Mouse (Mus musculus) forebrain, embryonic 14.5 days (tissue): ENCODE data around the gene Siae. TPM values are rescaled to one million over a fixed set of nuclear protein-coding genes. Genes with fewer than 3 reads are reported as not detected.

Source experiments
- ATAC-seq: fragments of 200-750 bp; cut with Nextera tagmentation; 2 replicates; pipeline ENCODE4 v1.8.0; 2017; ENCODE audit warnings: mild to moderate bottlenecking, moderate library complexity
- DNase-seq: peaks from one replicate; pipeline ENCODE4 v3.0.0-alpha.2; 2015; ENCODE audit warnings: low spot score
- H3K27ac ChIP-seq: fragments of 300-500 bp; sonication (generic); 2 replicates; pipeline ENCODE4 v1.5.1; 2014; ENCODE audit warnings: low read depth, mild to moderate bottlenecking, control low read depth, low read length, moderate library complexity
- H3K27me3 ChIP-seq: fragments of 300-500 bp; sonication (generic); replicated peaks from 2 replicates; pipeline ENCODE4 v1.6.1; 2014; ENCODE audit warnings: low read length, control low read depth, mixed read lengths; ENCODE audit not compliant: control insufficient read depth, insufficient read depth
- H3K36me3 ChIP-seq: fragments of 300-500 bp; sonication (generic); 2 replicates; pipeline ENCODE4 v1.6.1; 2014; ENCODE audit warnings: low read length, control low read depth; ENCODE audit not compliant: control insufficient read depth, insufficient read depth
- H3K4me1 ChIP-seq: fragments of 300-500 bp; sonication (generic); 2 replicates; pipeline ENCODE4 v1.6.1; 2014; ENCODE audit warnings: antibody characterized with exemption, low read length, control low read depth; ENCODE audit not compliant: control insufficient read depth, insufficient read depth
- H3K4me2 ChIP-seq: fragments of 300-500 bp; sonication (generic); 2 replicates; pipeline ENCODE4 v1.6.1; 2014; ENCODE audit warnings: mild to moderate bottlenecking, control low read depth, low read length
- H3K4me3 ChIP-seq: fragments of 300-500 bp; sonication (generic); 2 replicates; pipeline ENCODE4 v1.5.1; 2014; ENCODE audit warnings: low read depth, low read length, control low read depth
- H3K9ac ChIP-seq: fragments of 300-500 bp; sonication (generic); 2 replicates; pipeline ENCODE4 v1.6.1; 2014; ENCODE audit warnings: mild to moderate bottlenecking, low read length, control low read depth, moderate library complexity
- H3K9me3 ChIP-seq: fragments of 300-500 bp; sonication (generic); replicated peaks from 2 replicates; pipeline ENCODE4 v1.6.1; 2016; ENCODE audit warnings: low read length, control low read depth, mixed read lengths; ENCODE audit not compliant: control insufficient read depth
- WGBS: fragments of 180-500 bp; shearing (Covaris S2); extraction: QIAGEN DNeasy Blood & Tissue Kit; methylation state at CpG from one replicate; pipeline ENCODE4 v1.1.7; 2014; 5-methylcytosine and 5-hydroxymethylcytosine counted together
- polyA plus RNA-seq: library from polyadenylated mRNA; unstranded; fragments of >200 nt; fragmentation: Nextera tagmentation; extraction: Ambion mirVana; gene quantifications from 2 replicates; pipeline ENCODE4 v1.2.1, GENCODE M21; 2014

Gene Siae
- polyA plus RNA-seq, 1 experiment from 2014 or later: 8.5 TPM

DNA sequence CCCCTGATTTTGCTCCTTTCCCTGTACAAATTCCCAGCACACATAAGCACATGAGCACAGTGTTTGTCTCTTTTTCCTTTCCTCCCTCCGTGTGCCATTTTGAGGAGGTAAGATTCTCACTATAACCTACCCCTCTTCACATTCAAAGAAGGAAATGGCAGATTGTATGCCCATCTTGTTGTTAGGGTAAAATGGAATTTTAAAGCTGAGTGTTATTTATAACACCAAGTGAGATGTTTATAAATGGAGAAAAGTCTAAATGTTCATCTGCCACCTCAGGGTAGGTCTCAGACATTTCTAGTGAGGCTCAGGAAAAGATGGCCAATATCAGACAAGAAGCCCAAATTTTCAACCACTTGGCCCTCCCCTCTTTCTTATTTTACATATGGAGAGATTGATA lies 69.0 kb downstream of the Siae start:
- peak overlapping the region; percentile 89; the same call in 1 of the 2 replicates for H3K27ac ChIP-seq
- no peaks in the 10 kb centered on the region for H3K9me3 ChIP-seq
- ATAC-seq: no peak
- 75% methylated on average over 1 of the region's 1 CpGs for WGBS
- peaks cover 20% of the 10 kb centered on the region for H3K4me1 ChIP-seq
- no peak for DNase-seq
- no peaks in the 10 kb centered on the region for H3K36me3 ChIP-seq
- H3K27me3 ChIP-seq: no peaks in the 10 kb centered on the region
- no peak overlapping the region for H3K4me3 ChIP-seq
- H3K4me2 ChIP-seq: no peak overlapping the region
- no peak overlapping the region for H3K9ac ChIP-seq

DNA sequence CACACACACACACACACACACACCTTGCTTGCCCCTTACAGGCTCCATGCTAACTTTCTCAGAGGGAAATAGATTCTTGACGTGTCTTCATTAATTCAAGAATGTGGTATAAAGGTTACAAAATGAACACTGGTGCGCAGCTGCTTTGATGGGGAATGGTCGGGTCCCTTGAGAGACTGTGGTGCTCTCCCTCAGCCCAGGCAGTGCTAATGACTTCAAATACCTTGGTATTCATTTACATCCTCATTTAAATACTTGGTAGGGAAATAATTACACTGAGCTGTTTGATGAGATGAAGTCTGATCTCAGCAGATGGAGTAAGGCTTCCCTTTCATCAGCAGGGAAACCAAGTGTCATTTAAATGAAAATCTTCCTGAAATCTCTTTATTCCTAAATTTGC lies 69.6 kb downstream of the Siae start:
- H3K4me3 ChIP-seq: no peak overlapping the region
- DNase-seq (peak; percentile 77), ATAC-seq (peak; percentile 84)
- H3K27ac ChIP-seq: peak overlapping the region; percentile 89
- H3K36me3 ChIP-seq: no peaks in the 10 kb centered on the region
- peaks cover 20% of the 10 kb centered on the region for H3K4me1 ChIP-seq
- H3K27me3 ChIP-seq: no peaks in the 10 kb centered on the region
- no peaks in the 10 kb centered on the region for H3K9me3 ChIP-seq
- H3K9ac ChIP-seq: 0 out of 2 replicates have a peak overlapping the region, but pooled peaks have one; percentile 35
- 13% methylated on average over 3 of the region's 3 CpGs for WGBS
- peak overlapping the region; percentile 42; the same call in 1 of the 2 replicates for H3K4me2 ChIP-seq

DNA sequence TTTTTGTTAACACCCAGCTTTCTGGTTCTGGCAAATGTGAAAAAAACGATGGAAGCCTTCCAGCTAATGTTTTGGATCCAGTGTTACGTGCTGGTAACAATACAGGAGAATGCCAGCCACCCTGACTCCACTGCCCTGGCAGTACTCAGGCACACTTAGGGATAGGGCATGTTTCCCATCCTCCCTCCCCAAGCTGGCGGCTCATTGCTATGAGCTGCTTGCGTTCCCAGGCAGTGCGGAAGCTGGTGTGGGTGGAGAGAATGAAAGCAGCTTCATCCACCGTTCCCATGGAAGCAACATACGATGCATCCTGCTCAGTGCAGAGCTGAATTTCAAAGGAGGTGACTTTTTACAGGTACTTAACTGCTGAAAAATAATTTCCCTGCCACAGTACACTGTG lies 70.1 kb downstream of the Siae start:
- Histone ChIP-seq H3K36me3 (no peaks in the 10 kb centered on the region), H3K4me1 (peaks cover 20% of the 10 kb centered on the region), H3K27me3 (no peaks in the 10 kb centered on the region), H3K4me2 (peak overlapping the region; percentile 42), H3K27ac (peak overlapping the region; percentile 89), H3K9me3 (no peaks in the 10 kb centered on the region), H3K9ac (peak overlapping the region; percentile 47; the same call in 1 of the 2 replicates), H3K4me3 (no peak overlapping the region)
- DNase-seq: peak; percentile 87
- 4% methylated on average over 7 of the region's 7 CpGs for WGBS
- peak; percentile 92 for ATAC-seq

DNA sequence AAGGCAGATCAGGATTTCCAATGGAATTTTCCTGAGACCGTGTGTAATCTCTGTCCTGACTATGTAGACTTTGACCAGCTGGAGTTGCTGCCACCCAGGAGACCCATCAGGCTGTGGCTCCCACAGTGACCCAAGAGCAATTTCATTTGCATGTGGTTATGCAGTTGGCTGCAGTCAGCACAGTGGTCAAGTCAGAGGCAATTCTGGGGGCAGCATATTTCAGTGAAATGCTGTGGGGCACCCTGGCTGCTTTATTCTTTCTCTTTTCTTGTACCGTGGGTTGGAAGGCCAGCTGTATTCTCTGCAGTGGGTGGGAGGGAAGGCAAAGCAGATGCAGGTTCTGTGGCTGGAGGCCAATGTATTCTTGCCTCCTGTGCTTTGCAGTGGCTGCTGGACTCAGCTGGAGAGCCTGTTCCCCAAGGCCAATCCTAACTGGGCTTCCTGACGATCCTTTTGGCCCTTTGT lies 70.6 kb downstream of the Siae start:
- no peaks in the 10 kb centered on the region for H3K9me3 ChIP-seq
- peak overlapping the region; percentile 47; the same call in 1 of the 2 replicates for H3K9ac ChIP-seq
- no peaks in the 10 kb centered on the region for H3K36me3 ChIP-seq
- ATAC-seq (peak; percentile 18), DNase-seq (peak; percentile 35)
- H3K4me3 ChIP-seq: no peak overlapping the region
- H3K4me2 ChIP-seq: peak overlapping the region; percentile 42
- H3K27me3 ChIP-seq: no peaks in the 10 kb centered on the region
- peaks cover 20% of the 10 kb centered on the region for H3K4me1 ChIP-seq
- 13% methylated on average over 3 of the region's 3 CpGs for WGBS
- peak overlapping the region; percentile 89 for H3K27ac ChIP-seq

DNA sequence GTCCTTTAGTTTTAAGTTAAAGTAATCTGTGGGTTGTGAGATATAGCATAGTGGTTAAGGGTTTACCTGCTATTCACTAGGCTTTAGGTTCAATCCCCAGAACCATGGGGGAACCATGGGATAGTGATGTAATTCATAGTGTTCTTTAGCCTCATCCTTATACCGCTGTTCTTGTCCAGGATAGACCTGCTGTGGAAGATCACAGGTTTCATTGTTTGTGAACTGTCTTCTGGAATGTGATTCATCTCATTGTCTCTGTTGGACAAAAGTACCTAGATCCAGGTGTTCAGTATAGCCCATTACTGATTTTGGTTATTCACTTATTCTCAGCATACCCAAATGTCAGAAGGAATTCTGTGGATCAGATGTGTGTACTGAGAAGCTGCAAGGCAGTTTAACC lies 71.8 kb downstream of the Siae start:
- no peak overlapping the region for H3K27ac ChIP-seq
- H3K9me3 ChIP-seq: no peaks in the 10 kb centered on the region
- H3K4me1 ChIP-seq: peaks cover 20% of the 10 kb centered on the region
- H3K36me3 ChIP-seq: no peaks in the 10 kb centered on the region
- H3K4me3 ChIP-seq: no peak overlapping the region
- ATAC-seq (no peak), DNase-seq (no peak)
- H3K4me2 ChIP-seq: no peak overlapping the region
- 97% methylated on average over 1 of the region's 1 CpGs for WGBS
- no peaks in the 10 kb centered on the region for H3K27me3 ChIP-seq
- H3K9ac ChIP-seq: no peak overlapping the region

DNA sequence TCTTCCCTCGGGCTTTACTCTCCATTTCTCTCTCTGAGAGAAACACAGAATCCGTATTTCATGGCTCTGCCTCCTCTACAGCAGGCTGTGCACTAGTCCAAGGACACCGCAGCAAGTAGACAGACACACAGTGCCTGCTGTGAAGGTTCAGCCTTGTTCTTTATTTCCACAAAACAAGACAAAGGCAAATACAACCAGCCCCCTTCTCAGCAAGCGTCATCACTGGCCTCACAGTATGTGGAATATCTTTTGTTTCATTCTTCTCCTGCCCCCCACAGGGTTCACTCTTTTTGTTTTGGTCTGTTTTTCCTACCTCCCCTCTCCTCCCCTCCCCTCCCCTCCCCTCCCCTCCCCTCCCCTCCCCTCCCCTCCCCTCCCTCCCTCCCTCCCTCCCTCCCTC lies 73.1 kb downstream of the Siae start:
- WGBS: 27% methylated on average over 4 of the region's 4 CpGs
- Histone ChIP-seq H3K9me3 (no peaks in the 10 kb centered on the region), H3K27me3 (no peaks in the 10 kb centered on the region), H3K27ac (no peak overlapping the region), H3K36me3 (no peaks in the 10 kb centered on the region), H3K9ac (no peak overlapping the region), H3K4me1 (peaks cover 20% of the 10 kb centered on the region), H3K4me2 (no peak overlapping the region), H3K4me3 (no peak overlapping the region)
- ATAC-seq (no peak), DNase-seq (no peak)

DNA sequence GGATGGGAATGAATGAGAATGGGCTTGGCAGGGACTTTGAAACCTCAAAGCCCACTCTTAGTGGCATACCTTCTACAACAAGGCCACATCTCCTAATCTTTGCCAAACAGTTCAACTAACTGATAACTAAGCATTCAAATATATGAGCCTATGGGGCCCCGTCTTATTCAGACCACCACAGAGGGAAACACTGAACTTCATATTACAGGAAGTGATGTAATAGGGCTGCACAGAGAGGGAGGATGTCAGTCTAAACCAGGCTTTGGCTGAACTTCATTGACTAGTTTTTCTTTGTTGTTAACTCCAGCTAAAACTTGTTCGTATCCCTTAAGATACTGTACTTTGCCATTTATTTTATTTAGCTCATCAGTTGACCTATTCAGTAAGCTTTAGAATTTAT lies 74.4 kb downstream of the Siae start:
- no peaks in the 10 kb centered on the region for H3K27me3 ChIP-seq
- 89% methylated on average over 2 of the region's 2 CpGs for WGBS
- ATAC-seq (no peak), DNase-seq (no peak)
- no peaks in the 10 kb centered on the region for H3K9me3 ChIP-seq
- H3K4me3 ChIP-seq: no peak overlapping the region
- no peaks in the 10 kb centered on the region for H3K36me3 ChIP-seq
- no peak overlapping the region for H3K4me2 ChIP-seq
- no peak overlapping the region for H3K9ac ChIP-seq
- peaks cover 18% of the 10 kb centered on the region for H3K4me1 ChIP-seq
- no peak overlapping the region for H3K27ac ChIP-seq

DNA sequence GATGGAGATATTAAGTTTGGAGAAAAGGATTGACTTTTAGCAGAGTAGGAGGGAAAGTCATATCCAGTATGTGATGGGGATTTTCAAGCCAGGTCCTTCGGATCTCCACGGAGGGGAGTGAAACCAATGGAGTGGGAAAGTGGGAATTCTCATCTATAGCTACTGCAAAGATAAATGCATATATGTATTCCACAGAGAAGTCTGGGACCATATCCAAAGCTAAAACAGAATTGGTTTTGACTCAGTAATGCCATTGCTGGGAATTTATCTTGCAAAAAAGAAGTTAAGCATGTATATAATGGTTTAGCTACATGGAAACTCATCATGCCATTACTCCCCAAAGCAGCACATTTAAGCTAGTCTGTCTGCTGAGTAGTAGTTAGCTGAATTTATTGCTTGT lies 76.8 kb downstream of the Siae start:
- no peaks in the 10 kb centered on the region for H3K9me3 ChIP-seq
- H3K4me2 ChIP-seq: no peak overlapping the region
- 88% methylated on average over 2 of the region's 2 CpGs for WGBS
- ATAC-seq (no peak), DNase-seq (no peak)
- no peak overlapping the region for H3K4me3 ChIP-seq
- no peaks in the 10 kb centered on the region for H3K4me1 ChIP-seq
- H3K36me3 ChIP-seq: no peaks in the 10 kb centered on the region
- H3K9ac ChIP-seq: no peak overlapping the region
- H3K27ac ChIP-seq: no peak overlapping the region
- no peaks in the 10 kb centered on the region for H3K27me3 ChIP-seq

DNA sequence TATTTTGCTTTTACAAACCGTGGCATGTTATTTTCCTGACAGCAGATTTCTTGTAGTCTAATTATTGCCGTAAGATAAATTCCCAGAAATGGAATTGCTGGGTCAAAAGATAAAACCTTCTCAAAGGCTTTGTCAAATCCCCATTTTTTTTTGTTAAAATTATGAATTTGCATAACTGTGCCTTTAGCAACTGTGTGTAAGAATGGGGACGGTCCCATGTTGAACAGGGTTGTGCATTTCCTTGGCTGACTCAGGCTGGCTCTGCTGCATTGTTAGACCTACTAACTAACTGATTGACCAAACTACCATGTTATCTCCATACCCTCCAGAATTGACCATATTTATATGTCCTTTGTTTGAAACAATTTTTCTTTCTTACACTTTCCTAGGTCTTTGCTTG lies 78.8 kb downstream of the Siae start:
- WGBS: 88% methylated on average over 3 of the region's 3 CpGs
- no peaks in the 10 kb centered on the region for H3K36me3 ChIP-seq
- no peak for ATAC-seq
- H3K4me2 ChIP-seq: no peak overlapping the region
- H3K4me1 ChIP-seq: no peaks in the 10 kb centered on the region
- no peaks in the 10 kb centered on the region for H3K9me3 ChIP-seq
- no peak for DNase-seq
- H3K4me3 ChIP-seq: no peak overlapping the region
- H3K27ac ChIP-seq: no peak overlapping the region
- no peaks in the 10 kb centered on the region for H3K27me3 ChIP-seq
- no peak overlapping the region for H3K9ac ChIP-seq
